Mouse (Mus musculus) embryo, embryonic 10.5 days (tissue): Measurements from ENCODE around the gene Cd200.
"Not testable (repeated sequence)": the region's sequence is repeated elsewhere in the genome, so short reads cannot be mapped to it uniquely, and the experiment has no call there.

ENCODE experiments used
- DNase-seq: peaks from one replicate; pipeline ENCODE4 v3.0.0-alpha.2; 2015; ENCODE audit warnings: low spot score

Cd200 gene

DNA sequence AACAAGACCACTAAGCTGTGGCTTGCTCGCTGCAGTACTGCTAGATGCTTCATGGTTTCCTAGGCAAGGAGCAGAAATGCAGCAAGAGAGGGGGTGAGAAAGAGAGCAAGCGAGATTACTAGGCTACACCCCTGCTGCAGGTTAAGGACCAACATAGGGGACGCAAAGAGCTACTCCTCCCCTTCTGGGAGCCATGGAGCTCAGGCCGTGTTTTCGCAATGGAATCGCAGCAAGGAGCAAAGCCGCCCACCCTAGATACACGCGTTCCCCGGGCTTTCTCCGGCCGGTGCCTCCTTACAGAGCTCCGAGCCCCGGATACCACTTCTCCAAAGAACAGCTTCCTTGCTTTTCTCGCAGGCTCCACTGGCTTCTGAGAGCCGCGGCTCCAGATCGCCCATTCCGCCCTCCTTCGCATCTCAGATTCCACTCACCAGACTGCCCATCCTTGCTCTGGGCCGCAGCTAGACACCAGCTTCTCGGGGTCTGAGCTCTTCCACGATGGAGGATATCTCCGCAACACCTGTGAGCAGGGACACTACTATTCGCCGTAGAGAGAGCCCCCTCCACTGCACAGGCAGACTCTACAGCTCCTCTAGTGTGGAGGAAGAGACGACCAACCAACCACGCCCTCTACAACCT is at the start of gene Cd200:
Cd200 (minus strand) TSS at position 629 of the 639 bp plus-strand sequence.
- DNase-seq = peak; percentile 54

DNA sequence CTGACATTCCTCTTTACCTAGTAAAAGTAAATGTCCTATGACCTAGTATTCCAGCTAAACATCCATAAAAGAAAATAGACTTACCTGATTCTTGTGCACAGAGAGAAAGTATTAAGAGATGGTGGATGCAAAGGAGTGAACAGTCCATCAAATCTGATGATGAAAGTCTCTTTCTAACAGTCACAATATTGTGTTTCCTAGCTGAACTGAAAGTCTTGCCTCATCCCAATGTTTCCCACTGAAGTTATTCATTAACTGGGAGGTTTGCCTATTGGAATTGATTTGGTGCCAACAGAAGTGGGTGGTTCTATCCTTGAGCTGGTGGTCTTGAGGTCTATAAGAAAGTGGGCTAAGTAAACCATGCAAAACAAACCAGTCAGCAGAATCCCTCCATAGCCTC is 45.9 kb upstream of the Cd200 start:
- no peak for DNase-seq

DNA sequence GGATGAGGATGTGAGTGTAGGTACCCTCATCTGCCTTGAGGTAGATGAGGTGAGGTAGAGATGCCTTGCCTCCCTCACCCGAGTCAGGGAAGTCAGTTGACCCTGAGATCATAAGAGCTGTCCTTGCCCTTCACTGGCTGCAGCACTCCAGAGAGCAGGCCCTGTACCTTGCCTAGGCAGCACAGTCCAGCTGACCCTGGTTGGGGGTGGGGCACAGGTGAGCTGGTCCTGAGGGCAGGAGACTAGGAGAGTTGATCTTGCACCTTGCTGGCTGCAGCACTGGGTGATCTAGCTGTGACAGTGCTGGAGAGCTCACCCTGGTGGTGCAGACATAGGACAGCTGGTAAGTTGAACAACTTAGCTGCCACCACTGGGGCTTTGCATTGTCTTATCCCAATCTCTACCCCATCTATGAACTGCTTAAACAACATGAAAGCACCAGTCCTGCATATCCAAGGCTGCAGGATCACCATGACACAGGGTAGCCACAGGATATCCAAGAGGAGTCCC is 28.4 kb upstream of the Cd200 start:
- no peak for DNase-seq

DNA sequence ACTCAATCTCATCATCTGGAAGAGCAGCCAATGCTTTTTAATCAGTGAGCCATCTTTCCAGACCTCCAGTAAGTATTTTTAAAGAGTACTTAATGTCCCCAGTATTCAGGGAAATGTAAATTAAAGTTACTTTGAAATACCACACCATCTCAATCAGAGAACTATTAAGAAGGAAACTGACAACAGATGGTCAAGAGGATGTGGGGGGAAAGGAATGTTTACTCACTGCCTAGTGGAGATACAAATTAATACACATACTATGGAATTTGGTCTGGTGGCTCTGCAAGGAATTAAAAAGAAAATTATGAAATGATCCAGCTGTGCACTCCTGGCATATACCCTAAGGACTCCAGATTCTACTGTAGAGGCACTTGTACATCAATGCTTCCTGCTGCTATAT is 26.7 kb upstream of the Cd200 start:
- no peak for DNase-seq

DNA sequence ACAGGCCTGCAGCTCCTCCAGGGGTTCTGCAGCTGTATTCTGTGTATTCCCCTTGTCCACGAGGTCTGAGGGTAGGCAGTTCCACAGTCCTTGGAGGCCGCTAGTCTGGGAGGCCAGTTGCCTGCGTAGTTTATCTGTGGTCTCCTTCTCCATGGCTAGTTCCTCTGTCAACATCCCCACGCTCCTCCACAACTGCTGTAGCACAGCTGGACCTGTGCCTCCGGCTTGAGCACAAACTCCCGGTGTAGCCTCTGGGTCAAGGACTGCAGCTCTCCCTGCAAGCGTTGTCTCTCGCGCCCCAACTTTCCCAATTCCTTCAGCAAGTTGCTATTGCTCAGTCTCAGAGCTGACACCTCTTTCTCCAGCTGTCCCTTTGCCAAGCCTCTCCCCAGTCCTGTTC is 18.8 kb upstream of the Cd200 start:
- DNase-seq = no peak

DNA sequence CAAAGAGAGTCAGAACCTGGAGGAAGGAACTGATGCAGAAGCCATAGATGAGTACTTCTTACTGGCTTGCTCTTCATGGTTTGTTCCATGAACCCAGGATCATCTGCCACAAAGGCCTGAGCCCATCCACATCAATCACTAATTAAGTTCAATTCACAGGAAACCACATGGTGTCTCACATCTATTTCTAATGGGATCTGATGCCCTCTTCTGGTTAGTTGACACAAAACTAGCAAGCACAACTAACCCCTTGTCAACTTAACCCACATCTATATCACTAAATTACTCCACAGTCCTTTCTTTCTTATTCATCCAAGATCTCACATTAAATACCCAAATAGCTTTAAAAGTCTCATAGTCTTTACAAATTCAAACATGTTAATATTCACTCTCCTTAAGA is 4.6 kb upstream of the Cd200 start:
- peak; percentile 12 for DNase-seq

DNA sequence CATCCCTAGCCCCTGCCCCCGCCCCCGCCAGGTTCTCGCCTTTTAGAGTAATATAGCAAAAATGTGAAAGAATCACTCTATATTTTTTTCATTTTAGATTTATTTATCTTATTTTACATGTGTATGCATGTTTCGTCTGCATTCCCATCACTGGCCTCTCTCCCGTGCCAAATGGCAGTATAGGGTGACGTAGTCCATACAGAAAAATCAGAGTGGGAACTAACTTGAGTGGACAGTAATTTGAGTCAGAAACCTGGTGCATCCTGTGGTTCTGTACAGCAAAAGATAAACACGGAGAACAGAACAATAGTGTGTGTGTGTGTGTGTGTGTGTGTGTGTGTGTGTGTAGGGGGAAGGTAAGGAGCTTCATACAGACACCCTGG is 202 bp upstream of the Cd200 start:
- DNase-seq = not testable (repeated sequence)

DNA sequence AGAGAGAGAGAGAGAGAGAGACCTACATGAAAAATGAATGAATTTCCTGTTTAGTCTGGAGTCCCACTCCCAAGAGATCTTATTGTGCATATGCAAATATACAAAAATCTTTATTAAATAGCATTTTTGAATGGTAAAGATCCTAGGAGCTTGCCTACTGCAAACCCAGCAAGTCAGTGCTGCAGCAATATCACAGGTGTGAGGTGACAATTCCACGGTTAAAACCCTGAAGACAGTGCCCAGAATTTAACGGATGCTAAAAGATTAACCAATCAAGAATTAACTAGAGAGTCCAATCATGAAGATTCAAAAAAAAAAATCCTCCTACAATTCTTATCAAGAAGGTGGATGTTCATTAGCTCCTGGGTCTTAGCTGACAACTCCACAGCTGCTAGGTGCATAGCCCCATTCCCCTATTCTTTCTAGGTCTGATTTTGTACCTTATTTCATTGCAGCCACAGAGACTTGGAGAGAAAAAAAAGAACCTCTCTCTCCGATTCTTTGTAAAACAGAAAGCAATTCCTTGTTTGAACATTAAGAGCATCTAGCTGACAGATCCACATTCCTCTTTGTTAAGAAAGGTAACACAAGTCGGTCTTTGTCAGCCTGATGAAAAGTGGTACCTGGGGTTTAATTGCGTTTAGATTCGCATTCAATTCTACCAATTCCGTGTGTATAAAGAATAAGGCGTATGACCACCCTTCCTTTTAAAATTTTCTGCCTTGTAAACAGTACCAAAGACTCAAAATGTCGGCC is 1.0 kb downstream of the Cd200 start:
- DNase-seq = no peak

DNA sequence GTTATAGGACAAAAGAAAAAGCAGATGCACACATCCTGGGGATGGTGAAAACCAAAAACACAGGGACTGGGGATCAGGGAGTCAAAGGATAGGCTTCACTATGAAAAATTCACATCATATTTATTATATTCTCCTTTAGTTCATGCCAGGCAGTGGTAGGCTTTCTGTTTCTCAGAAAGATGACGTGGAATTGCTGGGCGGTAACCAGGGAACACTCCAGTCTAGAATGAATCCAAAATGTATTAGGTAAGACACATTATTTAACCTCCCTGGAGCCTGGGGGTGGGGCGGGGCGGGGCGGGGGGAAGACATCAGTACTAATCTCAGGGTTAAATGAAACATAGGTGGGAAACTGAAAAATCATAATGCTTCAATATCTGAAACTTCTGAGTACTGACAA is 1.8 kb downstream of the Cd200 start:
- no peak for DNase-seq

DNA sequence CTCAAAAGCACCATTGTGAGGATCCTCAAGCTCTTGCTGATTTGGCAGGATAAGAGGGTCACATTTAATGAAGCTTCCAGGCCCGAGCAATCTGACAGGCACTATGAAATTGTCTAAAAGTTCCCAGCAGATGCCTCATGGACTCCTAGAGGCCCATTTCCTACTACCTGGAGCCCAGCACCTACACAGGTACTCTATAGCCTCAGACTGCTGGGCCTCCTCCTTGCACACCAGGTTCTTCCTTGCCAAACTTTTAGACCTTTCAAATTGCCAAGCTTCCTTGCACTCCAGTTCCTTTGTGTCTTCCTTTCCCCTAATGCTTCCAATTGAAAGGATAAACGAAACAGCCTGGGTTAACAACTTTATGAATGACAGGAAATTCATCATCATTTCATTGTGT is 5.9 kb downstream of the Cd200 start:
- DNase-seq = no peak

DNA sequence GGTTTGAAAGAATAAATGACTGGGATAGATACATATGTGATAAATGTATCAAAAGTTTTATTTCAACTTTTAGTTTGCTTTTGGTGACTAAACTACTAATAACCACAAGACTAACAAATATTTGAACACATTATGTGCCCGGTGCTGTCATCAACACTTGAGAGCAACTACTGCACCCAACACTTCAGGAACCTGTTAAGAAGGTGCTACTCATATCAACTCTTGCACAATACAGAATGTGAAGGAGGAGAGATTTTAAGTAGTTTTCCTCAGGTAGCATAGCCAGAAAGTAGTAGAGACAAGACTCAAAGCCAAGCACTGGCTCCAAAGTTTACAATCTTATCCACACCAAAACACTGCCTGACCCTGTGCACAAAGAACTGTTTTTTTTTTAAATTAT is 6.8 kb downstream of the Cd200 start:
- DNase-seq = no peak

DNA sequence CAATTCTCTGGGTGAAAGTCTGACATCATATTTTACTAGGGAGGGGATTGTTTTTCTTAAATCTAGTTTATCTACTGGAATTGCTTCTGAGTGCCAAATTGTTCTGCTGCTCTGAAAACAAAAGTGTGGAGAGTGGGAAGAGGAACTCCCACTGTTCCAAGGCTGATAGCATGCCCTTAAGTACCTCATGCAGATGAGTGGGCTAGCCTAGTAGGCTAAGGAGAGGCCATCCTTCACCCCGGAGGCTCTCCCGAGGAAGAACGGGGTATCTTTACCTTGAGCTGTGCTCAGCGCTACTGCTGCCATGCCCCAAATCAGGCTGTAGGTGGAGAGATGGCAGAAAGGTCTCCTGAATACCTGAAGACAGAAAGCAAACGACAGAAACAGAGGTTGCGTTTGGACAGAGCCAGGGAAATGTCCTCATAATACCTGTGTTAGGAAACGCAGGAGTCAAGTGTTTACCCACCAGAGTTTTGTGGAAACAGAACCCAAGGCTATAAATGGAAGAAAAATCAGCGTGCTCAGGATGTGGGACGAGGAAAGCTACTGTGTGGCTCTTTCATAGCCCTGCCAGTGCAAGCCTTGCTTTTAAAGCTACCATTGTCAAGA is 8.8 kb downstream of the Cd200 start:
- no peak for DNase-seq

DNA sequence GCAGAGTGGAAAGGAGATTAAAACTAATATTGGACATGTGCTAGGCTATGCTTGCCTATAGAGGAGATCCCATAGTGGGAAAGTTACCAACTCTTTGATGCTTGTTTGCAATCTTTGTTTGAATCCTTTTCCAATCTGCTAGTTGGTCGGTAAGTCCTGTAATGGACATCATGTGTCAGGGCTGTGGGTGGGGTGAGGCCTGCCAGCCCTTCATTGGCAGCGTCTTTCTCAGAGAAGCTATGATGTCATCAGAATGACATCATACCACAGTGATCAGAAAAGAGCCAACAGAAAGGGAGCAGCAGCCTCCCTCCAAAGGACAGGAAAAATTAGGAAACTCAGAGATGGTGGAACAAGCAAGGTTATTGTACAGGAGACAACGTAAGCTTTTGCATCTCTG is 9.4 kb downstream of the Cd200 start:
- DNase-seq = no peak

DNA sequence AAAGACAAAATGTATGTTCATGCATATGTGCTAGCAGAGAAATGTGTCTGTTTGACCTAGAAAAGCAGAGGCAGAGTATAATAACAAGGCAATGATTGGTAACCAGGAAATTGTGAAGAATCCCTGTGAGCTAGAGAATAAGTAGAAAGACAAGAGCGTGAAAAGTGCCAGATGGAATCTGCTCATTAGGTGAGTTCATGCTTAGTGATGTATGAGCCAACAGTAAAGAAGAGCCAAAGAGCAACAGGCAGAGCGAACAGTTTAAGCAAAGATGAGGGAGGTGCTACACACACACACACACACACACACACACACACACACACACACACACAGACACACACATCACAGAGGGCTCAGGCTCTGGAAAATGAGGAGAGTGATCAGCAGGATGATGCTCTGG is 11.4 kb downstream of the Cd200 start:
- DNase-seq = no peak

DNA sequence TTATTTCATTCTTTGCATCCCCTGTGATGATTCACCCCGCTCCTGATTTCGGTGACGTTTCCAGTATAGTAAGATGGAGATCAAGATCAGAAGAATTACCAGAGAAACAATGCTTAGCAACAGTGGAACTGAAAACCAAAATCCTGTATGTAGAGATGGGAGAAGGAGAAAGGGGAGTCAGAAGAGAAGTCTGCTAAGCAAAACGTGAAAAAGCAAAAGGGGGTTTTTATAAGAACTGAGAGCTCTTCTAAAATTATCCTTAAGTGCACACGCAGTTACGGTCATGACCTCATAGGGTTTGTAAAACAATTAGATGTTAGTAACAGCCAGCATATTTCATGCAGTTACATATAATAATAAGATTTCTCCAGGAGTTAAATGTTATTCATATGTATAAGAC is 16.6 kb downstream of the Cd200 start:
- no peak for DNase-seq

DNA sequence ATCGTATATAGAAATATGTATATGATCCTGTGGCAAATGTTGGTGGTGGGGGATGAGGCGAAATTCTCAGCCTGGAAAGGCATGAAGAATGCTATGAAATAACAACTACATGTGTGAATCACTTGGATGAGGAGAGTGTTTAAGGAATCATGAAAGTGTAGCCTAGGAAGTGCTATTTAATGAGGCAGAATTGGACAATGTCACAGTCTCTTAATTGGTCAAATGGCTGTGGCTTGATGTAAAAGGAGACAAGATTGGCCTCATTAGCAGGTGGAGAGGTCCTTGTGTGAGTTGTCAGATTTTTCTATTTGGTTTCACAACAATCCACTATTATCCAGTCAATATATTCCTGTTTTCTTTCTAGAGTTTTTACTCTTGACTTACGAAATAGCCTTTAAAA is 17.2 kb downstream of the Cd200 start:
- DNase-seq = no peak

DNA sequence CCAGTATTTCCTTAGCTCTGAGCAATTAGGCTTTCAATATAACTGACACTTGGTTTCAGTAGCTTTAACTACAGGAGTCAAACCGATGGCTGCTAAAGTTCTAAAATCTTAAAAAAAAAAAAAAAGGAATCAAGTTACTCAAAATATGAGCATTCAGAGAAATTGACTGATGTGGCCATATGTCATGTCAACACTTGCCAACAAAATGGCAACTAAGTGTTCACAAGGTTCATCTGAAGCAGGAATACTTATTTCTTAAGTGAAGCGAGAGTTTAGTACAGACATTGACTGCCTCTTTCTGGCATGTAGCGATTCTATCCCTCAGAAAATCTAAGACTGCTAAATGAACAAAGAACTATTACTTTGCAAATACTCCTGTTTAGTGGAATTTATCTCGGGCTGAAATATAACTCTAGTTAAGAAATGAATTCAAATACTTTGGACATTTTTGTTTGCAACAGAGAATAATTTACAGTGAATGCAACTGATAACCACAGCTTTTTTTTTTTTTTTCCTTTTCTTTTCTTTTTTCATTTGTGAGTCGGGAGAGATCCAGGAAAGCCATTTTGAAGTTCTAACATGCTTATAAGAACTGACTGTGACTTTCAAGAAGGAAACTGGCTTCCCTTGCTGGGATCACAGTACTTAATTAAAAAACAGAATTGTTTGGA is 18.4 kb downstream of the Cd200 start:
- no peak for DNase-seq

DNA sequence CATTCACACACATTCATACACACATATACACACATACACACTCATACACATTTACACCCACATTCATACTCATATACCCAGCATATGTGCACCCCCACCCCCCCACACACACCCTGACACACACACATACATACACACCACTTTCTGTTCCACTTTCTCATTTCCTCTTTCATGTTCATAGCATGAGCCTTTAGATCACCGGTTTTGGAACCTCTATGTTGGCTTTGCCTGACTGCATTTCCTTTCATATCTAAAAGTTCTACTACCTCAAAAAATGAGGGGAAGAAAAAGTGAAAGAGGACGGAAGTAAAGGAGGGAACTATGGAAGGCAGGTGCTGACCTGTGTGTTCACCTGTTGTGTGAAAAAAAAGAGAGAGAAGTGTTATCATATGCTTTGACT is 19.0 kb downstream of the Cd200 start:
- DNase-seq = no peak

DNA sequence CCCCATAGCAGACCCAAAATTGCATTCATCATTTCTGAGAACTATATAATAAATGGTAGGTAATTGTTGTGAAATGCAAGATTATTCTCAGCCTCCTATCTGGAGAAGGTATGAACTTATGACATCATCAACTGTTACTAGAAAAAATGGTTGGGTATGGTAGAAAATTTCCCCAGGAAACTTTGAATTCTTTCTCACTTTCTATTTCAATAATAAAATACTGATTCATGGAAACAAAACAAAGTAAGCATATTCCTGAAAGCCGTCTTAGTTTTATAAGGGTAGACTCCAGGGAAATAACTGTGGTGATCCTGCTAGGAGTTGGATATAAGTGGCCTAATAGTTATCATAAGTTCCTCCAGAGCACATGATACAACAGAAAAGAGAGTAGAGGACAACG is 19.8 kb downstream of the Cd200 start:
- no peak for DNase-seq

DNA sequence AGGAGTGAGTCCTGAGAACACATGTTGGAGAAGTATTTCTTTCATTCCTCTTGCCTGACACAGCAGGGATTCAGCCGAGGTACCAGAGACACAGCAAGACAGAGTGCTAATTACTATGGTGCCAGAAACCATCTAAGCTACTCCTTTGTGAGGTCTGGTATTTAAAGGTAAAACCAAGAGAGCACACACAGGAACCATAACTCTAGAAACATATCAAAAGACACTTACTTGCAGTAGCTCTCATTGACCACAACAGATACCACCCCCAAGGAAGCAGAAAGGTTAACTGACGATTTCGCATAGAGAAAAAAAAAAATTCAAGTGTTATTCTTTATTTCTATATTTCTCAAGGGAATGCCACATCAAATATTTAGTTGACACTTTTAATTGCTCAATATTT is 27.0 kb downstream of the Cd200 start:
- DNase-seq = no peak

DNA sequence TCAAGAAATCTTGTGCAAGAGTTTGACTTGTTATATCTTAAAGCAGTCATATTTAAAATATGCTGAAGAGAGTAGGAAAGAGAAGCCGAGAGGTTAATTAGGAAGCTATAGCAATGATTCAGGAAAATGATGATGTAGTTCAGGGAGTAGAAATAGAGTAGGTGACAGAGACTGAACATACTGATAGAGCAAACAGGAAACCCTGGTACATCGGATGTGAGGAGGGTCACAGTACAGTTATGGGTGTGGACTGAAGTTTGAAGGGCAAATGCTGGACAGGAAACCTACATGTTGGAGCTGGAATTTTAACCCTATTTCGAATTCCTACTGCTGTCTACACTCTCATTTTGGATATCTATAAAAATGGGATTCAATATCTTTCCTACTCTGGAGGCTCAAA is 29.9 kb downstream of the Cd200 start:
- DNase-seq = no peak

DNA sequence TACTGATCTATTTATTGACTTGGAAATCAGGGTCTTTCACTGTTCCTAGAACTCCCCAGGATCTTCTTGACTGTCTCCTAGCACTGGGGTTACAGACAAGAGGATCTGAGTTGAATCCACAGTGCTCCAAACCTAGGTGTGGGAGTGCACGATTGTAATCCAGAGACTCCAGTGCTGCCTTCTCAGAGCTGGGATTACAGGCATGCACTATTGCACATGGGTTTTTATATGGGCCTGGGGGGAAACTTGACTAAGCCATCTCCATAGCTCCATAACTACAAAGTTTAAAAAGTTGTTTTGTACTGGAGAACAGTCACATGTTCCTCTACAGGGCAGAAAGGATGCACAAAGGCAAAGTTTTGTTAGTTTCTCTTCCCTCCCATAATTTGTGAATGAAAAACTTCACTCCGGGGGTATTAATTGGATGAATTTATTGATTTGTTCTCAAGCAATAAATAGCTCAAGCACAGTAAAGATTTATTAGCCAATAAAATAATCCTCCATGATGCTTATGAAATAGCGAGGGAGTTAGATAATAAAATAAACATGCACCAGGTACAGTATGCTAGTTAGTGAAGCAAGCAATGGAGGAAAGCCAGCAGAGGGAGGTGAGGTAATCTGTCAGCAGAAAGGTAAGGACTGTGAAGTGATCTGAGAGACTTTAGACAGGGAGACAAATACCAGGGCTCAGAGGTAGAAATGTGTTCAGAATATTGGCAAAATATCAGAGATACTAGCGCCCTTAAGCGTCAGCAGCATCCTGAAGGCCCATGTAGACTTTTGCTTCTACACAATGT is 30.5 kb downstream of the Cd200 start:
- DNase-seq = no peak
